Mouse (Mus musculus) MEL (cell line): ENCODE results near the gene Hnrnpf.

Source experiments
- CTCF ChIP-seq, 3 experiments: IDR thresholded peaks in 2 of 3; conservative IDR thresholded peaks in 1 of 3; 2 replicates each; pipeline ENCODE4 v1.5.1; 2011 to 2012; ENCODE audit warnings: low read length in 3 of 3, low read depth in 2 of 3, mild to moderate bottlenecking in 2 of 3, improper control_type of control experiment in 1 of 3, inconsistent platforms in 1 of 3, mixed read lengths in 1 of 3, moderate library complexity in 1 of 3; ENCODE audit not compliant: control insufficient read depth in 1 of 3, insufficient read depth in 1 of 3, poor library complexity in 1 of 3, severe bottlenecking in 1 of 3
- EP300 ChIP-seq, 2 experiments: IDR thresholded peaks; 2 replicates each; pipeline ENCODE4 v1.6.1; 2011; ENCODE audit warnings: improper control_type of control experiment in 2 of 2, low read length in 2 of 2, low read depth in 1 of 2, mild to moderate bottlenecking in 1 of 2
- MAX ChIP-seq: IDR thresholded peaks from 2 replicates; pipeline ENCODE4 v1.6.1; 2011; ENCODE audit warnings: low read length, improper control_type of control experiment
- MXI1 ChIP-seq: IDR thresholded peaks from 2 replicates; pipeline ENCODE4 v1.6.1; 2011; ENCODE audit warnings: mild to moderate bottlenecking, low read depth, low read length, improper control_type of control experiment

DNA sequence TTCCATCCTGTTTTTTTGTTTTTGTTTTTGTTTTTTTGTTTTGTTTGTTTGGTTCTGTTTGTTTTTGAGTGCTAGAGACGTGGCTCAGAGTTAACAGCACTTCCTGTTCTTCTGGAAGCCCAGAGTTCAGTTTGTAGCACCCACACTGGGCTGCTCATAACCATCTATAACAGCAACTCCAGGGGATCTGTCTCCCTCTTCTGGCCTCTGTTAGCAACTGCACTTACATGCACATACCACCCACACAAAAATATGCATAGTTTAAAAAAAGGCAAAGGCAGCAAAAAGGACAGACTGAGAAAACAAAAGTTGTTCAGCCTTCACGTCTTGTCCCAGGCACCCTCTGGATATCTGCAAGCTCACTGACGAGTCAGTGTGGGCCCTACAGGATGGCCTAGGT, 63.1 kb downstream of the Hnrnpf start:
- TF ChIP-seq CTCF (IDR thresholded peaks at IDR 0.05 in 2 of 3, conservative IDR thresholded peaks at IDR 0.05 in 1 of 3; ENCODE audit: control insufficient read depth in 1 of 3, insufficient read depth in 1 of 3, low read depth in 2 of 3, low read length in 3 of 3, poor library complexity in 1 of 3, severe bottlenecking in 1 of 3) (peak in 2 of 3 experiments; percentile 54 to 66; a peak in 4 of 6 replicates), EP300 (IDR thresholded peaks at IDR 0.05; ENCODE audit: low read depth in 1 of 2, low read length in 2 of 2) (no peak), MAX (no peak), MXI1 (no peak)
